Mouse (Mus musculus) C2C12 (cell line): Measurements from ENCODE around the gene Il1f8. TPM values are rescaled to one million over a fixed set of nuclear protein-coding genes. Genes with fewer than 3 reads are reported as not detected.
"Not testable (repeated sequence)": the region's sequence is repeated elsewhere in the genome, so short reads cannot be mapped to it uniquely, and the experiment has no call there.

Experiments
- H3K27me3 ChIP-seq: one replicate; pipeline ENCODE4 v1.6.1; 2011; ENCODE audit not compliant: control insufficient read depth, insufficient read depth, insufficient read length
- H3K36me3 ChIP-seq: one replicate; pipeline ENCODE4 v1.6.1; 2011; ENCODE audit not compliant: control insufficient read depth, insufficient read depth
- H3K4me3 ChIP-seq: one replicate; pipeline ENCODE4 v1.5.1; 2011; ENCODE audit warnings: mild to moderate bottlenecking, control low read depth; ENCODE audit not compliant: poor library complexity, insufficient read depth, severe bottlenecking
- H3K79me2 ChIP-seq: one replicate; pipeline ENCODE4 v1.6.1; 2011; ENCODE audit not compliant: control insufficient read depth, insufficient read depth
- H3K79me3 ChIP-seq: one replicate; pipeline ENCODE4 v1.6.1; 2011; ENCODE audit warnings: low read depth, control low read depth
- H3ac ChIP-seq: one replicate; pipeline ENCODE3; 2011; ENCODE audit warnings: low read depth; ENCODE audit not compliant: control insufficient read depth, insufficient read length
- CEBPB ChIP-seq: IDR thresholded peaks from one replicate; pipeline ENCODE4 v1.6.1; 2011; ENCODE audit warnings: low read depth, mild to moderate bottlenecking, control low read depth, moderate library complexity
- CTCF ChIP-seq: IDR thresholded peaks from one replicate; pipeline ENCODE4 v1.5.1; 2011; ENCODE audit not compliant: control insufficient read depth, insufficient read depth, insufficient read length
- FOSL1 ChIP-seq: IDR thresholded peaks from one replicate; pipeline ENCODE4 v1.8.0; 2011; ENCODE audit warnings: mild to moderate bottlenecking, low read length; ENCODE audit not compliant: poor library complexity, insufficient read depth, severe bottlenecking
- MAX ChIP-seq: IDR thresholded peaks from one replicate; pipeline ENCODE4 v1.6.1; 2011; ENCODE audit warnings: mild to moderate bottlenecking, control low read depth
- MYOD1 ChIP-seq: IDR thresholded peaks from one replicate; pipeline ENCODE4 v1.6.1; 2011; ENCODE audit warnings: low read depth; ENCODE audit not compliant: control insufficient read depth, insufficient read length
- MYOG ChIP-seq: IDR thresholded peaks from one replicate; pipeline ENCODE4 v1.6.1; 2011; ENCODE audit not compliant: control insufficient read depth, insufficient read length; ENCODE audit errors: extremely low read depth
- USF1 ChIP-seq: IDR thresholded peaks from one replicate; pipeline ENCODE4 v1.6.1; 2011; ENCODE audit warnings: low read depth, mild to moderate bottlenecking, control low read depth, moderate library complexity
- long read RNA-seq, 2 experiments: library from polyadenylated mRNA; unstranded; transcript quantifications; one replicate each; pipeline ENCODE4 v2.0.0; 2019 to 2020
- polyA plus RNA-seq: library from polyadenylated mRNA; unstranded; fragments of >200 nt; fragmentation: generic; extraction: Trizol; gene quantifications from one replicate; pipeline ENCODE4 v1.2.1, GENCODE M21; 2012; ENCODE audit warnings: missing spikeins

Il1f8 gene
- polyA plus RNA-seq: not detected
- long read RNA-seq, experiment 1: 0 reads
- long read RNA-seq, experiment 2: 0 reads

DNA sequence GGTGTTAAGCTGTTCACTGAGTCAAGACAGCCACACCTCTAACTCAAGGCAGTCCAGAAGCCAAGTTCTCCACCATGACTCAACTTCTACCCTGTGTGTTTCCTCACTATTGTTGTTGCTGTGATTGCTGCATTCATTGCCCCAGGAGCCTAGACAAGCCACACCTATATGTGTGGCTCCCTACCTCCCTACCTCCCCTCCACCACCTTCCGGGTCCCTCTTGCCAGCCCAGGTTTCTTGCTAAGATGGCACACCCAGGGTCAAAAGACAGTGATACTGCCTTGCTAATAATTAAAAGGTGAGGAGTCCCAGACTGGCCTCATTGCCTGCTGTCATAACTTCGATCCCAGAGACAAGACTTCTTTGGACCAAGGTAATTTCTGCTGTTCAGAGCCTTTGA is at the start of gene Il1f8:
Gene Il1f8 (plus strand): TSS at position 301 of the 400 bp plus-strand sequence.
- no peak for TF ChIP-seq CEBPB
- TF ChIP-seq MYOD1: no peak
- TF ChIP-seq MAX: no peak
- TF ChIP-seq FOSL1: no peak
- TF ChIP-seq USF1: no peak
- no peak for TF ChIP-seq CTCF
- no peak for TF ChIP-seq MYOG
- Histone ChIP-seq H3K79me2 (no peaks in the 10 kb centered on the region), H3K4me3 (no peak within 1 kb of the TSS), H3K27me3 (no peaks in the 10 kb centered on the region), H3K36me3 (no peaks in the 10 kb centered on the region), H3K79me3 (no peaks in the 10 kb centered on the region), H3ac (no peak within 1 kb of the TSS)

DNA sequence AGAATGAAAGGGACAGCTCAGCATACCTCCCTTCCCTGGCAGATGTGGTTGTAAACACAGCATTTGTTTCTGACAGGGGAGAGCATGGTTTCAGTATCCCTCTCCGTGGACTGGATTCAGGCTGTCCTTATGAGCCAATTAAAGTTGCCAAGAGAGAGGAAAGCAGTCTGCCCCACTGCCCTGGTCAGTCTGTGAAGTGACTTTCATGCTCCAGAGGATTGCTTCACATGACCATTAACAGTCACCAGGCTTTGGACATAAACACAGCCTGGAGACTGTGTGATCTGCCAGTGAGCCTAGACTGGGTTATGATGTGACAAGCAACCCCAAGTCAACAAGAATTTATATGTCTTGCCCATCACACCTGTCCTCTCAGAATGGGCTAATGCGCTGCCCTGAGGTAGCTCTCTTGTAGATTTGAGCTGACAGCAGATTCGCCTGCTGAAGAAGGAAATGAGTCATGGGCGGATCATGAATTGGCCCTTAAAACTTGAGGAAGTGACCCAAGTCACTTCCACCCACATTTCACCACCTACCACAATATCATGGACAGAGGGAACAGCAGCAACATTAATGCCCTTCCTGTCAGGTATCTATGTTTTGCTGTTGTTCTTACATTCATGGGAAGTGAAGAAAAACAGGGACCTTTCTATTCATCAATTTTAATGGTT is 49.2 kb upstream of the Il1f8 start:
- Histone ChIP-seq H3K79me3 (no peaks in the 10 kb centered on the region), H3K79me2 (no peaks in the 10 kb centered on the region), H3K27me3 (no peaks in the 10 kb centered on the region), H3K4me3 (no peak overlapping the region), H3K36me3 (no peaks in the 10 kb centered on the region), H3ac (no peak overlapping the region)
- no peak for TF ChIP-seq CEBPB
- TF ChIP-seq MYOG: no peak
- TF ChIP-seq MAX: no peak
- no peak for TF ChIP-seq CTCF
- no peak for TF ChIP-seq USF1
- TF ChIP-seq MYOD1: no peak
- TF ChIP-seq FOSL1: no peak

DNA sequence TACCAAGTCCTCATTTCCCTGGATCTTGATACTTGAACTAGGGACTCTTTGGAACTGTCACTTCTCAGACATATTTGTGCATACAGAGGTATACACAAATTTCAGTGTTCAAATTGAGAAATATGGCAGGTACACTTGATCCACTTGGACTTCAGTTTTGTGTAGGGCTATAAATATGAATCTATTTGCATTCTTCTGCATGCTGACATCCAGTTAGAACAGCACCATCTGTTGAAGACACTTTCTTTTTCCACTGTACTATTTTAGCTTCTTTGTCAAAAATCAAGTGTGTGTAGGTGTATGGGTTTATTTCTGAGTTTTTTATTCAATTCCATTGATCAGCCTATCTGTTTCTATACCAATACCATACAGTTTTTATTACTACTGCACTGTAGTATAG is 43.9 kb upstream of the Il1f8 start:
- H3K27me3 ChIP-seq: no peaks in the 10 kb centered on the region
- H3K79me3 ChIP-seq: no peaks in the 10 kb centered on the region
- H3ac ChIP-seq: no peak overlapping the region
- no peak for TF ChIP-seq USF1
- TF ChIP-seq MYOD1: no peak
- TF ChIP-seq MAX: no peak
- no peak for TF ChIP-seq CEBPB
- TF ChIP-seq CTCF: no peak
- no peaks in the 10 kb centered on the region for H3K36me3 ChIP-seq
- no peak overlapping the region for H3K4me3 ChIP-seq
- H3K79me2 ChIP-seq: no peaks in the 10 kb centered on the region

DNA sequence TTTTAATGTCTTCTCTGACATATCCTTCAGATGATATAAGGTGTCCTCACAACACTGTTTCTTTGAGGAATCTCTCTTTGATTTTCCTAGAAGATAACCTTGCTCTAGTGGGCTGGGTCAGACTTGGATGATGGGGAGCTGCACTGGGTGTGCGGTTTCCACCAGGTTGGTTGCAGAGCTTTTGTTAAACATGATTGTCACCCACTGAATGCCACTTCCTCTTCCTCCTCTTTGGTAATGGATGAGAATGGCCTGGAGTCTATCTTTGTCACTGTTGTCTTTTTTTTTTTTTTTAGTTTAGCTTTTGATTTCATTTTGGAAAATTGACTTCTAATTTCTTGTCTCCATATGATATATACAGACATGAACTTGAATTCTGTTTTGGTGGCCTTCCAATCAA is 18.6 kb upstream of the Il1f8 start:
- H3K79me3 ChIP-seq: no peaks in the 10 kb centered on the region
- no peak overlapping the region for H3ac ChIP-seq
- no peak overlapping the region for H3K4me3 ChIP-seq
- H3K27me3 ChIP-seq: no peaks in the 10 kb centered on the region
- TF ChIP-seq CTCF (no peak), CEBPB (no peak), MYOD1 (no peak), MAX (no peak), USF1 (no peak), MYOG (no peak), FOSL1 (no peak)
- no peaks in the 10 kb centered on the region for H3K79me2 ChIP-seq
- no peaks in the 10 kb centered on the region for H3K36me3 ChIP-seq

DNA sequence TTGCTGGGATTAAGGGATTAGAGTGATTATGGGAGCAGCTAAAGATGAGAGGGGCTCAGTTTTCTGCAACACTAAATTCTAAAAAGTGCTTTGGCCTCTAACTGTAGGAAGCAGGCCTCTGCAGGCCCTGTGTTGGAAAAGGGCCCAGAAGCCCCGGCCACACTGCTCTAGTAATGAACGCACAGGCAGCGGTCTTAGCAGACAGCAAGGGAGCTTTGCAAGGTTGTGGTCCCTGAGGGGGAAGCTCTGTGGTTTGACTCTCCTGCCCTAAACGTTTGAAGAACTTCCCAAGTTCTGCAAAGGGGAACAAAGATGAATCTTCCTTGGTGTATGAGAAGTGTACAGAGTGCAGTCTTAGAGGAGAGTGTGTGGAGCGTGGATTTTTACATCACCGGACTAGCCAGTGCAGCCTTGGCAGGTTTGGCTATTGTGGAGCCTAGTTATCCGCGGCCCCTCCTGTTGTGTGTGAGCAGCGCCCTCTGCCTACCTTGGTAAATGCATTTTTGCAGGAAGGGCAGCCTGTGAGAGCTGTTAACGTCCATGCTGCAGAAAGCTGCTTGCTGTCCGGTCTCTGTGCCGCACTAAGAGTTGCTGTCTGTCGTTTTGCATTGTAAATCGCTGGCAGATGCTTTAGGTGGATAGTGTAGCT is 28.8 kb downstream of the Il1f8 start:
- H3K4me3 ChIP-seq, H3K27me3 ChIP-seq, H3K79me3 ChIP-seq, H3K36me3 ChIP-seq, H3ac ChIP-seq, H3K79me2 ChIP-seq: not testable (repeated sequence)

DNA sequence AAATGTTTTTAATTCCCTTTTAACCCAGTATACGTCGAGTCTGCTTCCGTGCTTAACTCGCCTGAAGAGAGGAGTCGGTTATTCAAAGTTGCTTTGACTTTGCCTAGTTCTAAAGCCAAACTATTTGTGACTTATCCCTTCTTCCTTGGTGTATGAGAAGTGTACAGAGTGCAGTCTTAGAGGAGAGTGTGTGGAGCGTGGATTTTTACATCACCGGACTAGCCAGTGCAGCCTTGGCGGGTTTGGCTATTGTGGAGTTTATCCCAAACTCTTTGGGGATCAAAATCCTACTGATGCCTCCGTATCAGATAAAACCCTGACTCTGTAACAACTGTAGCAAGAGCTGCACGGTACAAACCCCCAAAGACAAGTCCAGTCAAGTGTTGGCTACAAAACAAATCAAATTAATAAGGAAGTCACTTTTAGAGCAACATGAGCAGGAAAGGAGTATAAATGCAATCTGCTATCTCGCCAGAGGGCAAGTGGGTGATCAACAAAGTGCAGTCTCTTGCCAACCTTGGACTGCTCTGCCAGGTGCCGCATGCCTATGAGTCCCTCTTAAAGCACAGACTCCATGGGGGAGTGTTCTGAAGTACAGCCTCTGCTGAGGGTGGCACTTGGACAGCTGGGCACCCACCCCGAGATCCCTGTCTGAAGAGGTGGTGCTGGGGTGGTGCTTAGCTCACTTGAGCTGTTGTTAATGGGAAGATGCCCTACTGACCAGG is 29.6 kb downstream of the Il1f8 start:
- H3K79me3 ChIP-seq, H3K79me2 ChIP-seq, H3K27me3 ChIP-seq, H3K36me3 ChIP-seq, H3K4me3 ChIP-seq, H3ac ChIP-seq: not testable (repeated sequence)

DNA sequence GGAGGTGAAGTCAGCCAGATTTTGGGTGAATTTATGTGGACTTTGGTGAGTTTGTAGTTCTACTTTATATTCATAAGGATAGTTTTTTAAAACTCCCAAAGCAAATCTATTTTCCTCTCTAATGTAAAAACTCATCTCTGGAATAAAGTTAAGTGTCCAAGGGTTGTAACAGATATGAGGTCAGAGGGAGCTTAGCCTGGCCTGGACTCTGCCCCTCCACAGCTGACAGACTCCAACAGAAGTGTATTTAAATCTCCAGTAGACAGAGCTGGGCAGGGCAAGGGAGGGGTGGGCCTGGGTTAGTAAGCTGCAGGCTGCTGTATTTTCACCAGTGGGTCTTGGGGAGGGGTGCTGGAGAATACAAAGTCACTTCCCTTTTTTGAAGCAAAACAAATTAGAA is 31.1 kb downstream of the Il1f8 start:
- not testable (repeated sequence) for H3K36me3 ChIP-seq, H3K79me2 ChIP-seq, H3K27me3 ChIP-seq, H3ac ChIP-seq, H3K79me3 ChIP-seq, H3K4me3 ChIP-seq
